Mouse (Mus musculus): Measurements from ENCODE around the gene Olfr47. TPM values are rescaled to one million over a fixed set of nuclear protein-coding genes. Genes with fewer than 3 reads are reported as not detected.

Olfr47 gene
- polyA plus RNA-seq, 1 experiment from 2014 or later, result not detected

Other genes starting within 250 kb of the Olfr47 start
- gene Olfr441, start 125.2 kb upstream of the Olfr47 start, polyA plus RNA-seq (2015; fragmentation: Nextera tagmentation; extraction: Ambion mirVana), result not detected in 2 replicates
- gene Olfr237-ps1, start 85.0 kb upstream of the Olfr47 start, polyA plus RNA-seq (2015; fragmentation: Nextera tagmentation; extraction: Ambion mirVana), result not detected in 2 replicates
- gene Olfr437, start 68.2 kb upstream of the Olfr47 start, polyA plus RNA-seq (2015; fragmentation: Nextera tagmentation; extraction: Ambion mirVana), result not detected in 2 replicates
- not detected in 2 replicates for gene Olfr13, start 59.4 kb upstream of the Olfr47 start, polyA plus RNA-seq (2015; fragmentation: Nextera tagmentation; extraction: Ambion mirVana)
- not detected in 2 replicates for gene Olfr435, start 34.4 kb upstream of the Olfr47 start, polyA plus RNA-seq (2015; fragmentation: Nextera tagmentation; extraction: Ambion mirVana)
- not detected in 2 replicates for gene Olfr434, start 18.5 kb upstream of the Olfr47 start, polyA plus RNA-seq (2015; fragmentation: Nextera tagmentation; extraction: Ambion mirVana)
- 4.1 and 4.3 TPM in 2 replicates for gene Arhgef5, start 34.1 kb downstream of the Olfr47 start, polyA plus RNA-seq (2015; fragmentation: Nextera tagmentation; extraction: Ambion mirVana)
- 0.07 and 0.15 TPM in 2 replicates for gene Nobox, start 78.0 kb downstream of the Olfr47 start, polyA plus RNA-seq (2015; fragmentation: Nextera tagmentation; extraction: Ambion mirVana)

All from thymus, postnatal 0 days (tissue).